Mouse (Mus musculus): ENCODE data around the gene Bmp6. TPM values are rescaled to one million over a fixed set of nuclear protein-coding genes. Genes with fewer than 3 reads are reported as not detected.

The Bmp6 gene
- polyA plus RNA-seq, 1 experiment from 2014 or later, result 0.27 TPM

GRCm38 (mm10) chr13:38430075-38430474 lies 85.2 kb downstream of the Bmp6 start:
- H3K9ac ChIP-seq (ENCODE audit: low read depth, low read length), result no peak overlapping the region
- H3K27me3 ChIP-seq (replicated peaks; ENCODE audit: control insufficient read depth, insufficient read depth, low read length), result no peaks in the 10 kb centered on the region
- H3K4me3 ChIP-seq (ENCODE audit: low read depth, low read length), result no peak overlapping the region
- 84% methylated on average over 6 of the region's 6 CpGs for WGBS
- DNase-seq (ENCODE audit: low spot score), result no peak
- H3K27ac ChIP-seq (ENCODE audit: low read depth, low read length), result no peak overlapping the region
- H3K4me1 ChIP-seq (replicated peaks; ENCODE audit: control insufficient read depth, insufficient read depth, low read length), result no peaks in the 10 kb centered on the region
- ATAC-seq (replicated peaks; ENCODE audit: low FRiP score), result no peak
- H3K4me2 ChIP-seq, result no peak overlapping the region
- no peaks in the 10 kb centered on the region for H3K36me3 ChIP-seq (ENCODE audit: control insufficient read depth, insufficient read depth, low read length)
- no peaks in the 10 kb centered on the region for H3K9me3 ChIP-seq (ENCODE audit: control insufficient read depth, low read length)

- Histone ChIP-seq H3K36me3 (ENCODE audit: control insufficient read depth, insufficient read depth, low read length) (no peaks in the 10 kb centered on the region), H3K9ac (ENCODE audit: low read depth, low read length) (no peak overlapping the region), H3K4me2 (no peak overlapping the region), H3K4me1 (replicated peaks; ENCODE audit: control insufficient read depth, insufficient read depth, low read length) (no peaks in the 10 kb centered on the region), H3K9me3 (ENCODE audit: control insufficient read depth, low read length) (no peaks in the 10 kb centered on the region), H3K27ac (ENCODE audit: low read depth, low read length) (no peak overlapping the region), H3K27me3 (replicated peaks; ENCODE audit: control insufficient read depth, insufficient read depth, low read length) (no peaks in the 10 kb centered on the region), H3K4me3 (ENCODE audit: low read depth, low read length) (no peak overlapping the region)
- ATAC-seq (replicated peaks; ENCODE audit: low FRiP score) (no peak), DNase-seq (ENCODE audit: low spot score) (no peak)
- 74% methylated on average over 5 of the region's 5 CpGs for WGBS
Observed at GRCm38 (mm10) chr13:38434831-38435230, 89.9 kb downstream of the Bmp6 start.

DNA sequence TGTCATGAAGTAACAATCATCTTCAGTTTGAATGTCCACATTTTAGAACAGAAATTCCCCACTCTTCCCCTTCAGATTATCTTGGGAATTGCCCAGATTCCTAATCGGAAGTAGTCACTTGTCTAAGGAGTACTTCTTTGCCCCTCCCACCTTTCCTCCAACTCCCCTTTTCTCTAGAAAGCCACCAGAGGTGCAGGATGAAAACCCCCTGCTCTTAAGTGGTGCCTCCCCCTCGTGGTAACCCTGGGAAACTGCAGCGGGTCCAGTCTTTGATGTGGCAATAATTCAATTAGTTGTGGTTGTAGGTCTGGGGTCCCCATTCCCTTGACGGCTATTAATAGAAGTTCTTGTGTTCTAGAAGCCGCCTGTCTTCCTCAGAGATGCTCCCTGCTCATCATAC lies 93.0 kb downstream of the Bmp6 start:
- no peaks in the 10 kb centered on the region for H3K36me3 ChIP-seq (ENCODE audit: control insufficient read depth, insufficient read depth, low read length)
- WGBS, result 30% methylated on average over 5 of the region's 5 CpGs
- no peak overlapping the region for H3K27ac ChIP-seq (ENCODE audit: low read depth, low read length)
- DNase-seq (ENCODE audit: low spot score) (no peak), ATAC-seq (replicated peaks; ENCODE audit: low FRiP score) (no peak)
- no peak overlapping the region for H3K4me3 ChIP-seq (ENCODE audit: low read depth, low read length)
- no peaks in the 10 kb centered on the region for H3K9me3 ChIP-seq (ENCODE audit: control insufficient read depth, low read length)
- no peak overlapping the region for H3K9ac ChIP-seq (ENCODE audit: low read depth, low read length)
- H3K4me2 ChIP-seq, result no peak overlapping the region
- H3K27me3 ChIP-seq (replicated peaks; ENCODE audit: control insufficient read depth, insufficient read depth, low read length), result no peaks in the 10 kb centered on the region
- no peaks in the 10 kb centered on the region for H3K4me1 ChIP-seq (replicated peaks; ENCODE audit: control insufficient read depth, insufficient read depth, low read length)

- Histone ChIP-seq H3K9me3 (ENCODE audit: control insufficient read depth, low read length) (no peaks in the 10 kb centered on the region), H3K27me3 (replicated peaks; ENCODE audit: control insufficient read depth, insufficient read depth, low read length) (no peaks in the 10 kb centered on the region), H3K4me2 (no peak overlapping the region), H3K36me3 (ENCODE audit: control insufficient read depth, insufficient read depth, low read length) (no peaks in the 10 kb centered on the region), H3K27ac (ENCODE audit: low read depth, low read length) (no peak overlapping the region), H3K4me3 (ENCODE audit: low read depth, low read length) (no peak overlapping the region), H3K9ac (ENCODE audit: low read depth, low read length) (no peak overlapping the region), H3K4me1 (replicated peaks; ENCODE audit: control insufficient read depth, insufficient read depth, low read length) (no peaks in the 10 kb centered on the region)
- 82% methylated on average over 10 of the region's 10 CpGs for WGBS
- ATAC-seq (replicated peaks; ENCODE audit: low FRiP score) (no peak), DNase-seq (ENCODE audit: low spot score) (no peak)
Observed at GRCm38 (mm10) chr13:38440240-38440639, 95.3 kb downstream of the Bmp6 start.

DNA sequence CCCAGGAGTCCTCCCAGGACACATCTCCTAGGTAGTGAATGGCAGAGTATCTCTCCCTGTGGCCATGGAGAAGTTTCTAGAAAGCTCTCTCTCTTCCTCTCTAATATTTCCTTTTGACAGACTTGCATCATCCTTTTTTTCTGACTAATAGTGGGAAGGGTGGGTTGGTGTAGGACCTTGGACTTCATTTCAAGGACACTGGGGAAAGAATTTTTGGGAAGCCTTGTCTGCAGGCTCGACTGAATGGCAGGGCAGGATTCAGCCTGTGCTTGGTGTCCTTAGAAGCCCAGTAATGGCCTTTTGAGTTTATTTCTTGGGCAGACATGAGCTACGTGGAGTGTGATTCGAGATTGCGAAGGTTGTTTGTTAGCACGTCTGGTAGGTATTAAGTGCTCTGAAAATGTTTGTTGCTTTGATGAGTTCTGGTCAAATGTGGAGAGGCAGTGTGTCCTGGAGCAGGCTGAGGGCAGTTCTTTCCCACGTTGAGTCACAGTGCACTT lies 103.7 kb downstream of the Bmp6 start:
- WGBS, result 77% methylated on average over 6 of the region's 6 CpGs
- Histone ChIP-seq H3K27ac (ENCODE audit: low read depth, low read length) (no peak overlapping the region), H3K27me3 (replicated peaks; ENCODE audit: control insufficient read depth, insufficient read depth, low read length) (no peaks in the 10 kb centered on the region), H3K4me1 (replicated peaks; ENCODE audit: control insufficient read depth, insufficient read depth, low read length) (no peaks in the 10 kb centered on the region), H3K4me2 (no peak overlapping the region), H3K36me3 (ENCODE audit: control insufficient read depth, insufficient read depth, low read length) (no peaks in the 10 kb centered on the region), H3K9me3 (ENCODE audit: control insufficient read depth, low read length) (no peaks in the 10 kb centered on the region), H3K9ac (ENCODE audit: low read depth, low read length) (no peak overlapping the region), H3K4me3 (ENCODE audit: low read depth, low read length) (no peak overlapping the region)
- ATAC-seq (replicated peaks; ENCODE audit: low FRiP score) (no peak), DNase-seq (ENCODE audit: low spot score) (no peak)

- no peak overlapping the region for H3K27ac ChIP-seq (ENCODE audit: low read depth, low read length)
- ATAC-seq (replicated peaks; ENCODE audit: low FRiP score), result no peak; the same call in 1 of the 2 replicates
- no peak overlapping the region for H3K4me2 ChIP-seq
- DNase-seq (ENCODE audit: low spot score), result no peak
- no peaks in the 10 kb centered on the region for H3K9me3 ChIP-seq (ENCODE audit: control insufficient read depth, low read length)
- no peaks in the 10 kb centered on the region for H3K27me3 ChIP-seq (replicated peaks; ENCODE audit: control insufficient read depth, insufficient read depth, low read length)
- no peaks in the 10 kb centered on the region for H3K4me1 ChIP-seq (replicated peaks; ENCODE audit: control insufficient read depth, insufficient read depth, low read length)
- H3K36me3 ChIP-seq (ENCODE audit: control insufficient read depth, insufficient read depth, low read length), result no peaks in the 10 kb centered on the region
- 63% methylated on average over 20 of the region's 20 CpGs for WGBS
- no peak overlapping the region for H3K9ac ChIP-seq (ENCODE audit: low read depth, low read length)
- no peak overlapping the region for H3K4me3 ChIP-seq (ENCODE audit: low read depth, low read length)
Observed at GRCm38 (mm10) chr13:38450051-38450971, 105.4 kb downstream of the Bmp6 start.

- no peaks in the 10 kb centered on the region for H3K9me3 ChIP-seq (ENCODE audit: control insufficient read depth, low read length)
- no peak for DNase-seq (ENCODE audit: low spot score)
- H3K36me3 ChIP-seq (ENCODE audit: control insufficient read depth, insufficient read depth, low read length), result no peaks in the 10 kb centered on the region
- H3K4me1 ChIP-seq (replicated peaks; ENCODE audit: control insufficient read depth, insufficient read depth, low read length), result no peaks in the 10 kb centered on the region
- WGBS, result 78% methylated on average over 5 of the region's 5 CpGs
- H3K4me2 ChIP-seq, result no peak overlapping the region
- H3K27me3 ChIP-seq (replicated peaks; ENCODE audit: control insufficient read depth, insufficient read depth, low read length), result no peaks in the 10 kb centered on the region
- H3K9ac ChIP-seq (ENCODE audit: low read depth, low read length), result no peak overlapping the region
- ATAC-seq (replicated peaks; ENCODE audit: low FRiP score), result no peak
- no peak overlapping the region for H3K4me3 ChIP-seq (ENCODE audit: low read depth, low read length)
- no peak overlapping the region for H3K27ac ChIP-seq (ENCODE audit: low read depth, low read length)
Observed at GRCm38 (mm10) chr13:38451446-38451845, 106.5 kb downstream of the Bmp6 start.

GRCm38 (mm10) chr13:38463410-38463809 lies 118.5 kb downstream of the Bmp6 start:
- no peak for ATAC-seq (replicated peaks; ENCODE audit: low FRiP score)
- 62% methylated on average over 1 of the region's 1 CpGs for WGBS
- no peaks in the 10 kb centered on the region for H3K9me3 ChIP-seq (ENCODE audit: control insufficient read depth, low read length)
- no peak overlapping the region for H3K27ac ChIP-seq (ENCODE audit: low read depth, low read length)
- H3K9ac ChIP-seq (ENCODE audit: low read depth, low read length), result no peak overlapping the region
- no peaks in the 10 kb centered on the region for H3K36me3 ChIP-seq (ENCODE audit: control insufficient read depth, insufficient read depth, low read length)
- DNase-seq (ENCODE audit: low spot score), result no peak
- no peak overlapping the region for H3K4me3 ChIP-seq (ENCODE audit: low read depth, low read length)
- H3K27me3 ChIP-seq (replicated peaks; ENCODE audit: control insufficient read depth, insufficient read depth, low read length), result no peaks in the 10 kb centered on the region
- H3K4me1 ChIP-seq (replicated peaks; ENCODE audit: control insufficient read depth, insufficient read depth, low read length), result no peaks in the 10 kb centered on the region
- H3K4me2 ChIP-seq, result no peak overlapping the region

GRCm38 (mm10) chr13:38470882-38471281 lies 126.0 kb downstream of the Bmp6 start:
- 77% methylated on average over 5 of the region's 5 CpGs for WGBS
- Histone ChIP-seq H3K4me2 (no peak overlapping the region), H3K4me1 (replicated peaks; ENCODE audit: control insufficient read depth, insufficient read depth, low read length) (no peaks in the 10 kb centered on the region), H3K27me3 (replicated peaks; ENCODE audit: control insufficient read depth, insufficient read depth, low read length) (no peaks in the 10 kb centered on the region), H3K9me3 (ENCODE audit: control insufficient read depth, low read length) (no peaks in the 10 kb centered on the region), H3K36me3 (ENCODE audit: control insufficient read depth, insufficient read depth, low read length) (no peaks in the 10 kb centered on the region), H3K27ac (ENCODE audit: low read depth, low read length) (no peak overlapping the region), H3K4me3 (ENCODE audit: low read depth, low read length) (no peak overlapping the region), H3K9ac (ENCODE audit: low read depth, low read length) (no peak overlapping the region)
- ATAC-seq (replicated peaks; ENCODE audit: low FRiP score) (no peak), DNase-seq (ENCODE audit: low spot score) (no peak)

Data from liver, embryonic 11.5 days (tissue).